Mouse (Mus musculus): Measurements from ENCODE around the gene Synj2bp.
A peak's percentile ranks its signal among the peaks of the same experiment; 100 is the strongest.
"Not testable (repeated sequence)": the region's sequence is repeated elsewhere in the genome, so short reads cannot be mapped to it uniquely, and the experiment has no call there.

Synj2bp gene

GRCm38 (mm10) chr12:81532316-81533028 is at the start of gene Synj2bp, which contains the start of gene Gm20498:
Gene Synj2bp, minus strand, starts transcription at chr12:81532911.
Gene Gm20498, minus strand, starts transcription at chr12:81532905.
- peak; percentile 63 to 83 for DNase-seq (ENCODE audit: low spot score in 2 of 2)

DNA sequence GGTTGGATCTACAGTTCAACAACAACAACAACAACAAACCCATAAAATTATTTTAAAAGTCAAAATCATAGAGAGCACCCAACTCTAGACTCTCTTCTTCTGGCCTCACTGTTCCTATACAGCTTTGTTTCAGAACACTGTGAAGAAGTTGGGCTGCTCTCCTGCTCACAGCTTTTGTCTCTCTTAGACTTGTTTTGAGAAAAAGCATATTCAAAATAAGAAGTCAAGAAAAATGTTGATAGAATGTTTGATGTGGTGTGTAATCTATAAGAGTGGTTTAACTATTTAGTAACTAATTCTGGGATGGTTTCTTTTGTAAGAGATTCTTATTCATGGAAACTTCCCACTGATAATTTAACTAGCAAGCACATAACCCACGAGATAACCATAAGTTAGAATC is 35.7 kb upstream of the Synj2bp start, which contains the start of gene Adam21:
Adam21 (minus strand) TSS at position 101 of the 400 bp plus-strand sequence.
- DNase-seq (ENCODE audit: low spot score in 2 of 2): no peak

DNA sequence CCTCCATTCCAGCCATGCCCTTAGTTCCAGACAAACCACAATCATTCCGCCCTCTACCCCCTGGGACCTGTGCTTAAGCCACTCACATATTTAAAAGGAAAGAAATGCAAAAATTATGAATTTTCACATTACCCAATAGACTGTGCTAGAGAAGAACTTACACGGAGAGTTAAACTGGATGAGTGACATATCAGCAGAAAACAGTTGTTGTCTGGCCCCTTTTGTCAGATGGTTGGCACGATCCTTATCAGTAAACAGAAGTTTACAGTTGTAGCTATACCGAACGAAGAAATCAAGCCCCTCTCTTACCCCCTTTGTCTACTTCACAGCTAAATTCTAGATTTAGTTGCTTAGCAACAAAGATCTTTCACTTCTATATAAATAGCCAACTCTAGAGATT is 35.2 kb upstream of the Synj2bp start:
- DNase-seq (ENCODE audit: low spot score in 2 of 2): no peak

- DNase-seq (ENCODE audit: low spot score in 2 of 2): no peak
Observed at GRCm38 (mm10) chr12:81564173-81564572, 31.5 kb upstream of the Synj2bp start.

GRCm38 (mm10) chr12:81549286-81549685 is 16.6 kb upstream of the Synj2bp start:
- no peak for DNase-seq (ENCODE audit: low spot score in 2 of 2)

- DNase-seq (ENCODE audit: low spot score in 2 of 2): no peak
Observed at GRCm38 (mm10) chr12:81547163-81547562, 14.5 kb upstream of the Synj2bp start.

GRCm38 (mm10) chr12:81533029-81533419 is 313 bp upstream of the Synj2bp start:
- no peak for DNase-seq (ENCODE audit: low spot score in 2 of 2)

DNA sequence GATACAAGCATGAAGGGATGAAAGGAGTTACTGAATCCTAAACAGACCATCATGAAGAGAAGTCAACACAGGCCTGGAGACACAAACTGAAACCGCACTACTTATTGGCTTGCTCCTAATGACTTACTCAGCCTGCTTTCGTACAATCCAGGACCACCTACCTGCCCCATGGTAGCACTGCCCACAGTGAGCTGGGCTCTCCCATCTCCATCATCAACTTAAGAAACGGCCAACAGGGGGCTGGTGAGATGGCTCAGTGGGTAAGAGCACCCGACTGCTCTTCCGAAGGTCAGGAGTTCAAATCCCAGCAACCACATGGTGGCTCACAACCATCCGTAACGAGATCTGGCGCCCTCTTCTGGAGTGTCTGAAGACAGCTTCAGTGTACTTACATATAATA is 2.1 kb downstream of the Synj2bp start:
- not testable (repeated sequence) for DNase-seq (ENCODE audit: low spot score in 2 of 2)

DNA sequence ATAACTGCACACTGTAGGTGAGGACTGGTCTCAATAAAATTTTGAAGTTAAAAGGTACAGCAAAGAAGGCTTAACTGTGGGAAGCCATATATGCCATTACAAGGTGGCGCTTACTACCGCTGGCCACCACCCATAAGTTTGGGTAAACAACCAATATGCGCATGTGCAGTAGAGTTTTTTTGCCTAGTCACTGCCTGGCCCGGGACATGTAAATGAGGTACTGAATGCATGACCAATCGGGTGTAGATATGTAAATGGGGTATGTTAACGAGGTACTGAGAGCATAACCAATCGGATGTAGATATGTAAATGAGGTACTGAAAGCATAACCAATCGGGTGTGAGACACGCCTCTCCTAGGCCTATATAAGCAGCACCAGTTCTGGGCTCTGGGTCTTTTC is 35.8 kb downstream of the Synj2bp start:
- not testable (repeated sequence) for DNase-seq (ENCODE audit: low spot score in 2 of 2)

DNA sequence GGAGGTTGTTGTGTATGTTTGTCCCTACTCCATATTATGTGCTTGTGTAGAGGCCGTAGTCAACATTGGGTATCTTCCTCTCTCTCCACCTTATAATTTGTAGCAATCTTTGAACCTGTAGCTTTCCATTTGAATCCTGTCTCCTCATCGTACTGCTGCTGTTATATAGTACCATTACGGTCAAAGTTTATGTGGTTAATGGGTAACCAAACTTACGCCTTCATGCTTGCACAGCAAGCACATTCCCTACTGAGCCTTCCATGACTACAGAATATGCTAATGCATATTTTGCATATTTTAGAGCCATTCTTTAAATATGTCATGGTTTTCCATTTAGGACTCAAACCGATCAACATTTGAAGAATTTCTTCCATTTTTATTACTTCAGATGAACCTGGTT is 42.2 kb downstream of the Synj2bp start:
- DNase-seq (ENCODE audit: low spot score in 2 of 2): no peak

GRCm38 (mm10) chr12:81485311-81485710 is 47.4 kb downstream of the Synj2bp start:
- DNase-seq (ENCODE audit: low spot score in 2 of 2): peak in 1 of 2 experiments; percentile 8

- DNase-seq (ENCODE audit: low spot score in 2 of 2): peak; percentile 76 to 86
Observed at GRCm38 (mm10) chr12:81484727-81485191, 48.0 kb downstream of the Synj2bp start, which contains the start of gene Cox16. Gene Cox16, minus strand, starts transcription at chr12:81485127.

DNA sequence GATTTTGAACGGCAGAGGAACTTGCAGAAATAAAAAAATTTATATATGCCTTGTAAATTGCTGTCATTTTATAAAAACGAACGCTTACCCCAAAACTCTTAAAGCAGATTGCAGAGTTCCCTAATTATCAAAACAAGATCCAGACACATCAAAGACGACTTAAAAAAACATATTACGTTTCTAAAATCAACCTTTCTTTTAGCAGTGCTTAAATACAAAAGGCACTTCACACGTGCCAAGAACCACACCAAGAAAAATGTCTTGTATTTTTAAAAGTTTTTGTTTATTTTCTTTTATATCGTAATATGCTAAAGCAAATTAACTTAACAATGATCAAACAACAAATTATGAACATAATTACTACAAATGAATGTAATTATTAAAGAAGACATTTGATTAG is 48.5 kb downstream of the Synj2bp start:
- DNase-seq (ENCODE audit: low spot score in 2 of 2): no peak

GRCm38 (mm10) chr12:81483656-81484055 is 49.1 kb downstream of the Synj2bp start:
- DNase-seq (ENCODE audit: low spot score in 2 of 2): peak in 1 of 2 experiments; percentile 23

- not testable (repeated sequence) for DNase-seq (ENCODE audit: low spot score in 2 of 2)
Observed at GRCm38 (mm10) chr12:81459051-81459450, 73.7 kb downstream of the Synj2bp start.
